Mouse (Mus musculus) c-Kit-positive CD71-negative TER-119-negative erythroid progenitor cells, embryonic 14.5 days (primary cell): Measurements from ENCODE around the gene Gm3776.
"Not testable (repeated sequence)": the region's sequence is repeated elsewhere in the genome, so short reads cannot be mapped to it uniquely, and the experiment has no call there.

Experiments
- DNase-seq: peaks from one replicate; pipeline ENCODE4 v3.0.0-alpha.2; 2013; ENCODE audit warnings: low read depth

Gene Gm3776

DNA sequence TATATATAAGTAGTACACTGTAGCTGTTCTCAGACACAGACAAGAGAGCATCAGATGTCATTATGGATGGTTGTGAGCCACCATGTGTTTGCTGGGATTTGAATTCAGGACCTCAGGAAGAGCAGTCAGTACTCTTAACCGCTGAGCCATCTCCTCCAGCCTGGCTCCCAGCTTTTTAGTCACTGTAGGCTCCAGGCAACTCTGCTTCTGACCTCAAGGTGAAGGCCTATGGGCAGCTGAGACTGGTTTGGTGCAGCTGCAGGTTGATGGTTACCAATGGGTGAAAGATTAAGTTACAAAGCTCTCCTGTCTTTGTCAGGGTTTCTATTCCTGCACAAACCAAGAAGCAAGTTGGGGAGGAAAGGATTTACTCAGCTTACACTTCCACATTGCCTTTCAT lies 36.8 kb downstream of the Gm3776 start:
- DNase-seq, result not testable (repeated sequence)

DNA sequence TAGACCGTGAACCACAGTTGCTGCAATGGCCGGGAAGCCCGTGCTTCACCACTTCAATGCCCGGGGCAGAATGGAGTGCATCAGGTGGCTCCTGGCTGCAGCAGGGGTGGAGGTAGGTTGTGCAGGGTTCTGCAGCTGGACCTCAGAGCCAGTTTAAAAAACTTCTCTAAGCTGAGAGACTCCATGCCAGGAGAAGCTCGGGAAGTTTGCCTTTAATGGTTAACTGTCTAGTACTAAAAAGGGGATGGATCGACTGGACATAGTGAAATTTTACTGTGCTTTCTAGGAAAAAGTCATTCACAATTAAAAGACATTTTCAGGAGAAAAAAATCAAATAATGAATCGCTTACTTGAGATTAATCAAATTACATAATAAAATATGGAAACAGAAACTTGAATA lies 37.9 kb downstream of the Gm3776 start:
- DNase-seq, result not testable (repeated sequence)

DNA sequence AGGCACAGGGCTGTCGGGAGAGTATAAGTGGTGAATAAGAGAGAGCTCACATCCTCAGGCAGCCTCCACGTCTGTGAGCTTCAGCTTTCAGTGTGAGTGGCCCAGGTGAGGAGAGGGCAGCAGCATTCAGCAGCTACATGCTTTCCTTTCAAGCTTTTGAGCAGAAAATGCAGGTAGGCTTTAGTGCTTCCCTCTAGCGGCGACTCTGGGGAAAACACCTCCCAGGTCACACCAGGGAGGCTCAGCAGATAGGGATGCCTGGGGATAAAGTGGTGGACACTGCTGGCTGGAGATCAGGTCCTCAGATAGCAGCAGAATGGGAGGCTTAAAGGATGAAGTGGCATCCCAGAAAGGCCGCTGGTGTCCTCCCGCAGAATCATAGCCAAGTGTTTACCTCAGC lies 39.2 kb downstream of the Gm3776 start:
- peak; percentile 12 for DNase-seq

DNA sequence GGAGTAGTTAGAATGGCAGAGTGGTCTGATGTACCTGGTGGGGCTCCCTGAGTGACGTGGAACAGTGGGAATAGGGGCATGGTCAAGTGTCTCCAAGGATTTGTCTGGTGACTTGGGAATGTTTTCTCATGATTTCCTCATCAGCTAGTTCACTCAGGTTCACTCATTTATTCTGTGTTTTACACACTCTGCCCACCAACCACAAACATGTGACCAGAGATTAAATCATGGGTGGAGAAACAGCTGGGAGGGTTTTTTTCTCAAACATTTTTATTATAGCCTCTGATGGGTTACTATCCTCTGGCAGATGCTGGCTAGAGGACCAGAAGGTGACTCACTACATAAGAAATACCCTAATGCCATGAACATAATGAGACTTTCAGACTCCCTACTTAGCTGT lies 41.3 kb downstream of the Gm3776 start:
- no peak for DNase-seq

DNA sequence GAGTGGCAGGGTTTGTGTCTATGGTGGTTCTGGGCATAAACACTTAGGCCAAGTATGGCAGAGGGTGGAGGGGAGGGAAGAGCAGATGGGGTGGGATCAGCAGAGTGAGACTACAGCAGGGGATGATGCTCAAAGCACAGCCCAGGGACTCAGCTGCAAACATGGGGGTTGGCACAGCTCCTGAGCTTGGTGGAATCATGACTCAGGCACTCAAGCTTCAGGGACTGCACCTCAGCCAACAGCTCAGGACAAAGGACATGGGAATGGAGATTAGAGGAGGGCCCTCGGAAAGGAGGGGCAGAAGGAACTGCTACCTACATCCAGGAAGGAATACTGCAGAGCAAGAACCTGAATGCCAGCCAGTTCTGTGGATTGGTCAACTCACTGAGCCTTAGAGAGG lies 42.2 kb downstream of the Gm3776 start:
- DNase-seq, result not testable (repeated sequence)

DNA sequence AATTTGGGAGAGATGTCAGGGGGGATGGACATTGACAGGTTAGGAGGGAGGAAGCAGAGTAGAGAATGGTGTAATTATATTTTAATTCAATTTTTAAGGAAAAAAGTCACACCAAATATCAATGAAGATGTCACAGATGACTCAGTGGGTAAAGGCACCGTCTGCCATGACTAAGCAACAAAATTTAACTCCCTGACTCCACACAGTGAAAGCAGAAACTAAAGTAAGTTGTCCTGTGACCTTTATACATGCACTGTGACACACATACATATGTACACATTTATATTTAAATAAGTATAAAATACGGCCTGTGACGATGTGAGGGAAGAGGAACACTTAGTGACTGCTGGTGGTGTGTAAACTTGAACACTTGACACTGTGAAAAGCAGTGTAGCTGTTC lies 51.2 kb downstream of the Gm3776 start:
- DNase-seq, result not testable (repeated sequence)

DNA sequence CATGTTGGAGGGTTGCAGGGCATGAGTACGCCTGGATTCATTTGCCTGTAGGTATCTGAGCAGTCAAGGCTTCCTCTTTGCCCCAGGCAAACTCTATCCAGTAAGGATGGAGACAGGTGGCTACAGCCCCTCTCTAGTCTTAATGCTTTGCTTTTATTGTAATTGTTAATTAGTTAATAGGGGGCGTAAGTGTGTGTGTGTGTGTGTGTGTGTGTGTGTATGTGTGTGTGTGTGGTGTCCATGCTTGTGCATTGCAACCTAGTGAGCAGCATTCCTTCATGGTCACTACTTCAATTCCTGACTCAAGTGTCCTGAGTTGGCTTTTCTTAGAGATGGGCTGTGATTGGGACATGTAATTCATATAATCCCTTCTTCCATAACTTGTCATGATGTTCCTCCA lies 57.8 kb downstream of the Gm3776 start, which contains the start of gene Omt2a:
TSS of gene Omt2a (minus strand) at position 101 of the 400 bp plus-strand sequence.
- no peak for DNase-seq
